Mouse (Mus musculus) limb, embryonic 13.5 days (tissue): ENCODE measurements around the gene Atp11c. TPM values are rescaled to one million over a fixed set of nuclear protein-coding genes. Genes with fewer than 3 reads are reported as not detected.

ENCODE experiments used
- ATAC-seq: fragments of 200-750 bp; cut with Nextera tagmentation; 2 replicates; pipeline ENCODE4 v1.8.0; 2017; ENCODE audit warnings: low read depth, moderate number of reproducible peaks, moderate TSS enrichment; ENCODE audit not compliant: low FRiP score
- H3K27ac ChIP-seq: fragments of 300-500 bp; sonication (generic); 2 replicates; pipeline ENCODE4 v1.5.1; 2015; ENCODE audit warnings: inconsistent platforms, mild to moderate bottlenecking, moderate library complexity
- H3K27me3 ChIP-seq: fragments of 300-500 bp; sonication (generic); 2 replicates; pipeline ENCODE4 v1.6.1; 2015; ENCODE audit warnings: mild to moderate bottlenecking, inconsistent platforms
- H3K36me3 ChIP-seq: fragments of 300-500 bp; sonication (generic); 2 replicates; pipeline ENCODE4 v1.6.1; 2015; ENCODE audit warnings: inconsistent platforms, mild to moderate bottlenecking, moderate library complexity
- H3K4me1 ChIP-seq: fragments of 300-500 bp; sonication (generic); 2 replicates; pipeline ENCODE4 v1.6.1; 2015; ENCODE audit warnings: inconsistent platforms
- H3K4me2 ChIP-seq: fragments of 300-500 bp; sonication (generic); replicated peaks from 2 replicates; pipeline ENCODE4 v1.6.1; 2015; ENCODE audit warnings: inconsistent platforms, mild to moderate bottlenecking, moderate library complexity
- H3K4me3 ChIP-seq: fragments of 300-500 bp; sonication (generic); 2 replicates; pipeline ENCODE4 v1.5.1; 2015; ENCODE audit warnings: moderate library complexity, mild to moderate bottlenecking, inconsistent platforms
- H3K9ac ChIP-seq: fragments of 300-500 bp; sonication (generic); 2 replicates; pipeline ENCODE4 v1.6.1; 2015; ENCODE audit warnings: mild to moderate bottlenecking, inconsistent platforms
- H3K9me3 ChIP-seq: fragments of 300-500 bp; sonication (generic); 2 replicates; pipeline ENCODE4 v1.6.1; 2016; ENCODE audit warnings: inconsistent platforms
- WGBS: fragments of 180-500 bp; shearing (Covaris S2); methylation state at CpG from one replicate; pipeline ENCODE4 v1.1.7; 2015; 5-methylcytosine and 5-hydroxymethylcytosine counted together
- polyA plus RNA-seq: library from polyadenylated mRNA; unstranded; fragments of >200 nt; fragmentation: Nextera tagmentation; extraction: Ambion mirVana; gene quantifications from 2 replicates; pipeline ENCODE4 v1.2.1, GENCODE M21; 2015

The Atp11c gene
- polyA plus RNA-seq, 1 experiment from 2014 or later = 8.8 TPM

GRCm38 (mm10) chrX:60348741-60349140 lies 243.8 kb downstream of the Atp11c start:
- no peaks in the 10 kb centered on the region for H3K4me1 ChIP-seq
- 75% methylated on average over 1 of the region's 1 CpGs for WGBS

GRCm38 (mm10) chrX:60345447-60345846 lies 247.1 kb downstream of the Atp11c start:
- Histone ChIP-seq H3K36me3 (no peaks in the 10 kb centered on the region), H3K9me3 (no peaks in the 10 kb centered on the region), H3K4me1 (no peaks in the 10 kb centered on the region), H3K4me2 (no peak overlapping the region), H3K27ac (no peak overlapping the region), H3K9ac (no peak overlapping the region), H3K4me3 (no peak overlapping the region), H3K27me3 (no peaks in the 10 kb centered on the region)
- ATAC-seq = no peak

More at GRCm38 (mm10) chrX:60348741-60349140, 243.8 kb downstream of the Atp11c start:
- Histone ChIP-seq H3K27ac (no peak overlapping the region), H3K4me2 (no peak overlapping the region), H3K27me3 (no peaks in the 10 kb centered on the region), H3K9me3 (no peaks in the 10 kb centered on the region), H3K4me3 (no peak overlapping the region), H3K36me3 (no peaks in the 10 kb centered on the region), H3K9ac (no peak overlapping the region)
- ATAC-seq = no peak

GRCm38 (mm10) chrX:60344991-60345390 lies 247.5 kb downstream of the Atp11c start:
- H3K36me3 ChIP-seq = no peaks in the 10 kb centered on the region
- no peaks in the 10 kb centered on the region for H3K27me3 ChIP-seq
- ATAC-seq = no peak
- WGBS = 72% methylated on average over 4 of the region's 4 CpGs
- no peak overlapping the region for H3K4me3 ChIP-seq
- no peak overlapping the region for H3K27ac ChIP-seq
- H3K9ac ChIP-seq = no peak overlapping the region
- no peaks in the 10 kb centered on the region for H3K9me3 ChIP-seq
- no peak overlapping the region for H3K4me2 ChIP-seq
- no peaks in the 10 kb centered on the region for H3K4me1 ChIP-seq

GRCm38 (mm10) chrX:60329735-60330134 lies 262.8 kb downstream of the Atp11c start:
- H3K4me1 ChIP-seq = no peaks in the 10 kb centered on the region
- WGBS = 92% methylated on average over 3 of the region's 3 CpGs
- H3K4me2 ChIP-seq = no peak overlapping the region
- no peaks in the 10 kb centered on the region for H3K36me3 ChIP-seq
- H3K4me3 ChIP-seq = no peak overlapping the region
- no peak overlapping the region for H3K9ac ChIP-seq
- no peak for ATAC-seq
- no peaks in the 10 kb centered on the region for H3K9me3 ChIP-seq
- H3K27ac ChIP-seq = no peak overlapping the region
- no peaks in the 10 kb centered on the region for H3K27me3 ChIP-seq

- H3K27me3 ChIP-seq = no peaks in the 10 kb centered on the region
- H3K9me3 ChIP-seq = no peaks in the 10 kb centered on the region
- no peaks in the 10 kb centered on the region for H3K4me1 ChIP-seq
- 83% methylated on average over 4 of the region's 4 CpGs for WGBS
- H3K27ac ChIP-seq = no peak overlapping the region
- ATAC-seq = no peak
- H3K9ac ChIP-seq = no peak overlapping the region
- no peak overlapping the region for H3K4me2 ChIP-seq
- H3K4me3 ChIP-seq = no peak overlapping the region
- no peaks in the 10 kb centered on the region; the same call in 1 of the 2 replicates for H3K36me3 ChIP-seq
These were observed 271.2 kb downstream of the Atp11c start for GRCm38 (mm10) chrX:60321321-60321720.

- H3K9ac ChIP-seq = no peak overlapping the region
- WGBS = 83% methylated on average over 3 of the region's 3 CpGs
These were observed 274.8 kb downstream of the Atp11c start for GRCm38 (mm10) chrX:60317661-60318060.

GRCm38 (mm10) chrX:60292335-60292734 lies 300.2 kb downstream of the Atp11c start:
- Histone ChIP-seq H3K4me1 (no peaks in the 10 kb centered on the region), H3K9me3 (no peaks in the 10 kb centered on the region), H3K36me3 (no peaks in the 10 kb centered on the region), H3K9ac (no peak overlapping the region), H3K4me3 (no peak overlapping the region), H3K27me3 (no peaks in the 10 kb centered on the region), H3K27ac (no peak overlapping the region), H3K4me2 (no peak overlapping the region)
- no peak for ATAC-seq
- 93% methylated on average over 2 of the region's 2 CpGs for WGBS

More at GRCm38 (mm10) chrX:60317661-60318060, 274.8 kb downstream of the Atp11c start:
- Histone ChIP-seq H3K27me3 (no peaks in the 10 kb centered on the region), H3K4me3 (no peak overlapping the region), H3K27ac (no peak overlapping the region), H3K9me3 (no peaks in the 10 kb centered on the region), H3K36me3 (no peaks in the 10 kb centered on the region; the same call in 1 of the 2 replicates), H3K4me2 (no peak overlapping the region), H3K4me1 (no peaks in the 10 kb centered on the region)
- ATAC-seq = no peak

- H3K9me3 ChIP-seq = no peaks in the 10 kb centered on the region
- no peak for ATAC-seq
- no peak overlapping the region for H3K27ac ChIP-seq
- H3K36me3 ChIP-seq = no peaks in the 10 kb centered on the region
- H3K4me3 ChIP-seq = no peak overlapping the region
- H3K4me1 ChIP-seq = no peaks in the 10 kb centered on the region
- no peak overlapping the region for H3K9ac ChIP-seq
- H3K4me2 ChIP-seq = no peak overlapping the region
- no peaks in the 10 kb centered on the region for H3K27me3 ChIP-seq
These were observed 337.2 kb downstream of the Atp11c start for GRCm38 (mm10) chrX:60255346-60255745.

- no peak for ATAC-seq
- WGBS = 43% methylated on average over 1 of the region's 1 CpGs
- Histone ChIP-seq H3K4me3 (no peak overlapping the region), H3K9me3 (no peaks in the 10 kb centered on the region), H3K4me1 (no peaks in the 10 kb centered on the region), H3K27me3 (no peaks in the 10 kb centered on the region), H3K27ac (no peak overlapping the region), H3K9ac (no peak overlapping the region), H3K4me2 (no peak overlapping the region), H3K36me3 (no peaks in the 10 kb centered on the region)
These were observed 404.8 kb downstream of the Atp11c start for GRCm38 (mm10) chrX:60187726-60188125.

- no peak for ATAC-seq
These were observed 409.9 kb downstream of the Atp11c start for GRCm38 (mm10) chrX:60182611-60183010.

GRCm38 (mm10) chrX:60178744-60179458 lies 413.6 kb downstream of the Atp11c start, which contains the start of gene Mcf2:
TSS of gene Mcf2 (minus strand) at chrX:60179089.
- peak; percentile 44 for ATAC-seq
- Histone ChIP-seq H3K9me3 (no peaks in the 10 kb centered on the region), H3K9ac (peak within 1 kb of the TSS; percentile 25; the same call in 1 of the 2 replicates), H3K4me2 (peak within 1 kb of the TSS; percentile 70), H3K4me1 (no peaks in the 10 kb centered on the region), H3K4me3 (peak within 1 kb of the TSS; percentile 41), H3K27me3 (peaks cover 28% of the 10 kb centered on the region; the same call in 1 of the 2 replicates), H3K27ac (no peak within 1 kb of the TSS), H3K36me3 (no peaks in the 10 kb centered on the region)
- WGBS = 12% methylated on average over 28 of the region's 28 CpGs

More at GRCm38 (mm10) chrX:60182611-60183010, 409.9 kb downstream of the Atp11c start:
- H3K27me3 ChIP-seq = peaks cover 24% of the 10 kb centered on the region; the same call in 1 of the 2 replicates
- no peak overlapping the region for H3K4me3 ChIP-seq
- H3K9ac ChIP-seq = no peak overlapping the region
- no peak overlapping the region for H3K4me2 ChIP-seq
- no peak overlapping the region for H3K27ac ChIP-seq
- WGBS = 61% methylated on average over 3 of the region's 3 CpGs
- no peaks in the 10 kb centered on the region for H3K9me3 ChIP-seq
- H3K4me1 ChIP-seq = no peaks in the 10 kb centered on the region
- H3K36me3 ChIP-seq = no peaks in the 10 kb centered on the region

- no peak for ATAC-seq
- H3K36me3 ChIP-seq = no peaks in the 10 kb centered on the region
- no peaks in the 10 kb centered on the region for H3K4me1 ChIP-seq
- H3K4me2 ChIP-seq = peak overlapping the region; percentile 70
- peak overlapping the region; percentile 41 for H3K4me3 ChIP-seq
- 12% methylated on average over 19 of the region's 19 CpGs for WGBS
- peaks cover 28% of the 10 kb centered on the region; the same call in 1 of the 2 replicates for H3K27me3 ChIP-seq
- H3K9me3 ChIP-seq = no peaks in the 10 kb centered on the region
- H3K27ac ChIP-seq = no peak overlapping the region
- peak overlapping the region; percentile 25; the same call in 1 of the 2 replicates for H3K9ac ChIP-seq
These were observed 414.3 kb downstream of the Atp11c start for GRCm38 (mm10) chrX:60178025-60178743.
